Mouse (Mus musculus): ENCODE data around the gene Rorc.

- TF ChIP-seq GATA1 (IDR thresholded peaks at IDR 0.05; ENCODE audit: low read length) = no peak
- TF ChIP-seq TAL1 (IDR thresholded peaks at IDR 0.05; ENCODE audit: low read length) = no peak
Measured at GRCm38 (mm10) chr3:94402451-94402850, 29.9 kb downstream of the Rorc start.
